Mouse (Mus musculus) midbrain, embryonic 11.5 days (tissue): Measurements from ENCODE around the gene Bst2. TPM values are rescaled to one million over a fixed set of nuclear protein-coding genes. Genes with fewer than 3 reads are reported as not detected.
A peak's percentile ranks its signal among the peaks of the same experiment; 100 is the strongest.

Experiments used
- ATAC-seq: fragments of 200-750 bp; cut with Nextera tagmentation; 2 replicates; pipeline ENCODE4 v1.8.0; 2017; ENCODE audit warnings: moderate TSS enrichment, moderate library complexity; ENCODE audit not compliant: low FRiP score
- DNase-seq: peaks from one replicate; pipeline ENCODE4 v3.0.0; 2015; ENCODE audit warnings: low spot score; ENCODE audit errors: missing footprints
- H3K27ac ChIP-seq: fragments of 300-500 bp; sonication (generic); 2 replicates; pipeline ENCODE4 v1.5.1; 2014; ENCODE audit warnings: low read depth, low read length
- H3K27me3 ChIP-seq: fragments of 300-500 bp; sonication (generic); 2 replicates; pipeline ENCODE4 v1.6.1; 2014; ENCODE audit warnings: mild to moderate bottlenecking, low read length, moderate library complexity, mixed read lengths; ENCODE audit not compliant: control insufficient read depth, insufficient read depth
- H3K36me3 ChIP-seq: fragments of 300-500 bp; sonication (generic); 2 replicates; pipeline ENCODE4 v1.6.1; 2014; ENCODE audit warnings: mild to moderate bottlenecking, low read length, moderate library complexity, mixed read lengths; ENCODE audit not compliant: control insufficient read depth, insufficient read depth
- H3K4me1 ChIP-seq: fragments of 300-500 bp; sonication (generic); 2 replicates; pipeline ENCODE4 v1.6.1; 2014; ENCODE audit warnings: low read length; ENCODE audit not compliant: control insufficient read depth, insufficient read depth
- H3K4me2 ChIP-seq: fragments of 300-500 bp; sonication (generic); 2 replicates; pipeline ENCODE4 v1.6.1; 2014; ENCODE audit warnings: mild to moderate bottlenecking, moderate library complexity
- H3K4me3 ChIP-seq: fragments of 300-500 bp; sonication (generic); 2 replicates; pipeline ENCODE4 v1.5.1; 2014; ENCODE audit warnings: low read depth, low read length
- H3K9ac ChIP-seq: fragments of 300-500 bp; sonication (generic); 2 replicates; pipeline ENCODE4 v1.6.1; 2014; ENCODE audit warnings: low read length
- H3K9me3 ChIP-seq: fragments of 300-500 bp; sonication (generic); 2 replicates; pipeline ENCODE4 v1.6.1; 2016; ENCODE audit warnings: low read length; ENCODE audit not compliant: control insufficient read depth
- WGBS: fragments of 180-500 bp; shearing (Covaris S2); extraction: QIAGEN DNeasy Blood & Tissue Kit; methylation state at CpG from one replicate; pipeline ENCODE4 v1.1.7; 2014; 5-methylcytosine and 5-hydroxymethylcytosine counted together
- polyA plus RNA-seq: library from polyadenylated mRNA; unstranded; fragments of >200 nt; fragmentation: Nextera tagmentation; extraction: Ambion mirVana; gene quantifications from 2 replicates; pipeline ENCODE4 v1.2.1, GENCODE M21; 2014

Gene Bst2
- polyA plus RNA-seq, 1 experiment from 2014 or later, result 5.0 TPM

GRCm38 (mm10) chr8:71572077-71572476, 34.8 kb upstream of the Bst2 start:
- Histone ChIP-seq H3K9ac (no peak overlapping the region), H3K36me3 (no peaks in the 10 kb centered on the region), H3K4me3 (no peak overlapping the region), H3K27me3 (0 out of 2 replicates have a peak, but pooled peaks cover 3% of the 10 kb centered on the region), H3K4me1 (peaks cover 6% of the 10 kb centered on the region), H3K9me3 (no peaks in the 10 kb centered on the region), H3K4me2 (no peak overlapping the region), H3K27ac (no peak overlapping the region)
- WGBS, result 85% methylated on average over 2 of the region's 2 CpGs
- ATAC-seq (no peak), DNase-seq (no peak)

GRCm38 (mm10) chr8:71570291-71570954, 33.2 kb upstream of the Bst2 start:
- WGBS, result under 1% methylated on average over 41 of the region's 41 CpGs
- no peaks in the 10 kb centered on the region for H3K36me3 ChIP-seq
- peak overlapping the region; percentile 90 for H3K4me2 ChIP-seq
- H3K27ac ChIP-seq, result 0 out of 2 replicates have a peak overlapping the region, but pooled peaks have one; percentile 4
- H3K4me3 ChIP-seq, result peak overlapping the region; percentile 45
- peaks cover 6% of the 10 kb centered on the region for H3K4me1 ChIP-seq
- no peaks in the 10 kb centered on the region for H3K9me3 ChIP-seq
- peak; percentile 89 for ATAC-seq
- peak; percentile 98 for DNase-seq
- H3K9ac ChIP-seq, result peak overlapping the region; percentile 64
- 0 out of 2 replicates have a peak, but pooled peaks cover 3% of the 10 kb centered on the region for H3K27me3 ChIP-seq

- Histone ChIP-seq H3K36me3 (no peaks in the 10 kb centered on the region), H3K9ac (peak overlapping the region; percentile 29), H3K27me3 (0 out of 2 replicates have a peak, but pooled peaks cover 3% of the 10 kb centered on the region), H3K4me1 (peaks cover 6% of the 10 kb centered on the region), H3K9me3 (no peaks in the 10 kb centered on the region), H3K4me3 (peak overlapping the region; percentile 45), H3K4me2 (peak overlapping the region; percentile 90), H3K27ac (0 out of 2 replicates have a peak overlapping the region, but pooled peaks have one; percentile 4)
- WGBS, result under 1% methylated on average over 51 of the region's 51 CpGs
- DNase-seq (peak; percentile 97), ATAC-seq (peak; percentile 85)
Observed at GRCm38 (mm10) chr8:71569366-71570290, 32.4 kb upstream of the Bst2 start.

- Histone ChIP-seq H3K4me3 (peak overlapping the region; percentile 45), H3K27me3 (0 out of 2 replicates have a peak, but pooled peaks cover 3% of the 10 kb centered on the region), H3K9ac (no peak overlapping the region), H3K36me3 (no peaks in the 10 kb centered on the region), H3K4me2 (peak overlapping the region; percentile 90), H3K27ac (no peak overlapping the region), H3K4me1 (peaks cover 6% of the 10 kb centered on the region), H3K9me3 (peaks cover 5% of the 10 kb centered on the region)
- no peak for ATAC-seq
- 10% methylated on average over 6 of the region's 6 CpGs for WGBS
- no peak for DNase-seq
Observed at GRCm38 (mm10) chr8:71568941-71569340, 31.7 kb upstream of the Bst2 start.

- Histone ChIP-seq H3K9me3 (peaks cover 5% of the 10 kb centered on the region), H3K27me3 (0 out of 2 replicates have a peak, but pooled peaks cover 3% of the 10 kb centered on the region), H3K36me3 (no peaks in the 10 kb centered on the region), H3K4me2 (peak within 1 kb of the TSS; percentile 90), H3K4me1 (peaks cover 6% of the 10 kb centered on the region), H3K4me3 (peak within 1 kb of the TSS; percentile 45), H3K27ac (no peak within 1 kb of the TSS), H3K9ac (peak within 1 kb of the TSS; percentile 29)
- WGBS, result 12% methylated on average over 13 of the region's 13 CpGs
- DNase-seq, result peak; percentile 86
- ATAC-seq, result no peak
Observed at GRCm38 (mm10) chr8:71568387-71568937, 31.2 kb upstream of the Bst2 start, which contains the start of gene Slc27a1. TSS of gene Slc27a1 (plus strand) at chr8:71568882.

- H3K4me3 ChIP-seq, result no peak overlapping the region
- H3K36me3 ChIP-seq, result no peaks in the 10 kb centered on the region
- peaks cover 5% of the 10 kb centered on the region for H3K9me3 ChIP-seq
- no peak overlapping the region for H3K9ac ChIP-seq
- peaks cover 6% of the 10 kb centered on the region for H3K4me1 ChIP-seq
- no peak for DNase-seq
- no peak for ATAC-seq
- 74% methylated on average over 7 of the region's 7 CpGs for WGBS
- no peak overlapping the region for H3K27ac ChIP-seq
- H3K4me2 ChIP-seq, result no peak overlapping the region
- peaks cover 10% of the 10 kb centered on the region for H3K27me3 ChIP-seq
Observed at GRCm38 (mm10) chr8:71567587-71567986, 30.3 kb upstream of the Bst2 start.

GRCm38 (mm10) chr8:71566501-71566900, 29.2 kb upstream of the Bst2 start, which contains the start of gene Nxnl1:
TSS of gene Nxnl1 (minus strand) at chr8:71566601.
- H3K9ac ChIP-seq, result no peak within 1 kb of the TSS
- H3K27me3 ChIP-seq, result peaks cover 21% of the 10 kb centered on the region
- H3K4me1 ChIP-seq, result peaks cover 6% of the 10 kb centered on the region
- 45% methylated on average over 3 of the region's 3 CpGs for WGBS
- no peaks in the 10 kb centered on the region for H3K36me3 ChIP-seq
- no peak within 1 kb of the TSS for H3K4me2 ChIP-seq
- ATAC-seq (no peak), DNase-seq (no peak)
- no peak within 1 kb of the TSS for H3K4me3 ChIP-seq
- H3K9me3 ChIP-seq, result peaks cover 5% of the 10 kb centered on the region
- H3K27ac ChIP-seq, result no peak within 1 kb of the TSS

GRCm38 (mm10) chr8:71563992-71564391, 26.7 kb upstream of the Bst2 start:
- H3K36me3 ChIP-seq, result no peaks in the 10 kb centered on the region
- H3K9ac ChIP-seq, result no peak overlapping the region
- H3K4me3 ChIP-seq, result no peak overlapping the region
- DNase-seq (peak; percentile 84), ATAC-seq (no peak)
- no peaks in the 10 kb centered on the region for H3K4me1 ChIP-seq
- no peak overlapping the region for H3K27ac ChIP-seq
- WGBS, result 90% methylated on average over 4 of the region's 4 CpGs
- H3K9me3 ChIP-seq, result peaks cover 5% of the 10 kb centered on the region
- peaks cover 43% of the 10 kb centered on the region for H3K27me3 ChIP-seq
- H3K4me2 ChIP-seq, result no peak overlapping the region
